Mouse (Mus musculus) G1E (cell line): ENCODE measurements around the gene Prdm16. TPM values are rescaled to one million over a fixed set of nuclear protein-coding genes. Genes with fewer than 3 reads are reported as not detected.

Experiments
- ATAC-seq: 2 replicates; pipeline ENCODE4 v1.8.0; 2016; ENCODE audit warnings: mild to moderate bottlenecking; ENCODE audit not compliant: insufficient number of reproducible peaks, poor library complexity, low FRiP score, severe bottlenecking; ENCODE audit errors: extremely low read depth
- DNase-seq: peaks from one replicate; pipeline ENCODE4 v3.0.0; 2012; ENCODE audit warnings: low spot score
- H3K27me3 ChIP-seq: 2 replicates; pipeline ENCODE4 v1.6.1; 2012; ENCODE audit warnings: mild to moderate bottlenecking, low read length, inconsistent platforms; ENCODE audit not compliant: insufficient read depth
- H3K36me3 ChIP-seq: replicated peaks from 2 replicates; pipeline ENCODE3; 2012; ENCODE audit warnings: mild to moderate bottlenecking, inconsistent platforms
- H3K4me1 ChIP-seq: 2 replicates; pipeline ENCODE4 v1.6.1; 2012; ENCODE audit warnings: low read depth, low read length, inconsistent platforms, mixed read lengths; ENCODE audit not compliant: insufficient read depth
- H3K4me3 ChIP-seq: 2 replicates; pipeline ENCODE4 v1.5.1; 2012; ENCODE audit warnings: low read depth, mild to moderate bottlenecking, inconsistent platforms, low read length, moderate library complexity, mixed read lengths
- H3K9me3 ChIP-seq: replicated peaks from 2 replicates; pipeline ENCODE4 v1.6.1; 2012; ENCODE audit warnings: inconsistent platforms
- CTCF ChIP-seq: IDR thresholded peaks from 2 replicates; pipeline ENCODE4 v1.5.1; 2012; ENCODE audit warnings: low read depth, low read length, inconsistent platforms, mixed read lengths
- GATA1 ChIP-seq: IDR thresholded peaks from 2 replicates; pipeline ENCODE4 v1.6.1; 2012; ENCODE audit warnings: borderline replicate concordance, low read length, inconsistent platforms, mixed read lengths
- GATA2 ChIP-seq: IDR thresholded peaks from 2 replicates; pipeline ENCODE4 v1.6.1; 2012; ENCODE audit warnings: low read depth, low read length, inconsistent platforms, borderline replicate concordance
- POLR2AphosphoS5 ChIP-seq: IDR thresholded peaks from 2 replicates; pipeline ENCODE4 v1.6.1; 2012; ENCODE audit warnings: low read depth, low read length, inconsistent platforms; ENCODE audit not compliant: insufficient replicate concordance
- TAL1 ChIP-seq: conservative IDR thresholded peaks from 2 replicates; pipeline ENCODE4 v1.6.1; 2012; ENCODE audit warnings: low read depth, low read length, inconsistent platforms, mixed read lengths
- polyA plus RNA-seq: library from polyadenylated mRNA; stranded (reverse); fragments of >175 nt; gene quantifications from 2 replicates; pipeline ENCODE4 v1.2.3, GENCODE M21; 2012
- total RNA-seq, 2 experiments: library from RNA; stranded (forward) in 1 of 2; stranded (reverse) in 1 of 2; fragments of 200-1000 nt in 1 of 2; fragments of >200 nt in 1 of 2; fragmentation: Nextera tagmentation in 1 of 2; gene quantifications; 2 replicates each; pipeline ENCODE4 v1.2.3; 2014 to 2017

The Prdm16 gene
- total and polyA plus RNA-seq, 3 experiments = under 0.01 TPM; not detected in 2

GRCm38 (mm10) chr4:154660025-154660424 is 23.4 kb upstream of the Prdm16 start:
- Histone ChIP-seq H3K36me3 (no peaks in the 10 kb centered on the region), H3K4me1 (no peaks in the 10 kb centered on the region), H3K4me3 (no peak overlapping the region), H3K27me3 (no peaks in the 10 kb centered on the region), H3K9me3 (peaks cover 86% of the 10 kb centered on the region)
- DNase-seq = no peak
- no peak for ATAC-seq
- TF ChIP-seq TAL1 = no peak
- TF ChIP-seq CTCF = no peak

GRCm38 (mm10) chr4:154655134-154655910 is 18.6 kb upstream of the Prdm16 start:
- no peaks in the 10 kb centered on the region for H3K4me1 ChIP-seq
- H3K27me3 ChIP-seq = no peaks in the 10 kb centered on the region
- DNase-seq (no peak), ATAC-seq (no peak)
- peaks cover 73% of the 10 kb centered on the region for H3K9me3 ChIP-seq
- H3K36me3 ChIP-seq = no peaks in the 10 kb centered on the region
- TF ChIP-seq GATA1 (no peak), CTCF (no peak), POLR2AphosphoS5 (no peak), TAL1 (no peak), GATA2 (no peak)
- no peak overlapping the region for H3K4me3 ChIP-seq

GRCm38 (mm10) chr4:154652494-154652893 is 15.8 kb upstream of the Prdm16 start:
- Histone ChIP-seq H3K36me3 (no peaks in the 10 kb centered on the region), H3K4me3 (no peak overlapping the region), H3K27me3 (no peaks in the 10 kb centered on the region), H3K4me1 (no peaks in the 10 kb centered on the region), H3K9me3 (peaks cover 71% of the 10 kb centered on the region)
- TF ChIP-seq GATA2 = no peak
- no peak for TF ChIP-seq POLR2AphosphoS5
- TF ChIP-seq GATA1 = no peak
- no peak for TF ChIP-seq TAL1
- no peak for TF ChIP-seq CTCF
- DNase-seq (no peak), ATAC-seq (no peak)

- TF ChIP-seq CTCF (no peak), GATA2 (no peak), POLR2AphosphoS5 (no peak), TAL1 (no peak), GATA1 (no peak)
- no peak for ATAC-seq
- Histone ChIP-seq H3K9me3 (peaks cover 69% of the 10 kb centered on the region), H3K4me1 (no peaks in the 10 kb centered on the region), H3K36me3 (no peaks in the 10 kb centered on the region), H3K4me3 (no peak overlapping the region), H3K27me3 (no peaks in the 10 kb centered on the region)
- DNase-seq = no peak
These were observed 12.5 kb upstream of the Prdm16 start for GRCm38 (mm10) chr4:154649083-154649747.

- DNase-seq = no peak
- peaks cover 89% of the 10 kb centered on the region for H3K9me3 ChIP-seq
- no peak overlapping the region for H3K4me3 ChIP-seq
- H3K4me1 ChIP-seq = no peaks in the 10 kb centered on the region
- no peak for ATAC-seq
- no peaks in the 10 kb centered on the region for H3K27me3 ChIP-seq
- no peak for TF ChIP-seq GATA1
- no peak for TF ChIP-seq TAL1
- no peak for TF ChIP-seq CTCF
- no peak for TF ChIP-seq POLR2AphosphoS5
- TF ChIP-seq GATA2 = no peak
- H3K36me3 ChIP-seq = no peaks in the 10 kb centered on the region
These were observed 5.8 kb upstream of the Prdm16 start for GRCm38 (mm10) chr4:154642496-154642895.

- no peak for DNase-seq
These were observed 4.8 kb upstream of the Prdm16 start for GRCm38 (mm10) chr4:154641296-154642110.

More at GRCm38 (mm10) chr4:154641296-154642110, 4.8 kb upstream of the Prdm16 start:
- H3K9me3 ChIP-seq = peaks cover 89% of the 10 kb centered on the region
- no peaks in the 10 kb centered on the region for H3K36me3 ChIP-seq
- no peak for ATAC-seq
- no peaks in the 10 kb centered on the region for H3K4me1 ChIP-seq
- no peak for TF ChIP-seq GATA2
- peak overlapping the region; percentile 26; the same call in 1 of the 2 replicates for H3K4me3 ChIP-seq
- no peaks in the 10 kb centered on the region for H3K27me3 ChIP-seq
